Mouse (Mus musculus) heart, embryonic 13.5 days (tissue): ENCODE measurements around the gene Phactr1. TPM values are rescaled to one million over a fixed set of nuclear protein-coding genes. Genes with fewer than 3 reads are reported as not detected.

Source experiments
- ATAC-seq: fragments of 200-750 bp; cut with Nextera tagmentation; 2 replicates; pipeline ENCODE4 v1.8.0; 2017; ENCODE audit warnings: moderate TSS enrichment; ENCODE audit not compliant: insufficient number of reproducible peaks, low FRiP score, low TSS enrichment; ENCODE audit errors: extremely low read depth
- H3K27ac ChIP-seq: fragments of 300-500 bp; sonication (generic); replicated peaks from 2 replicates; pipeline ENCODE4 v1.5.1; 2015; ENCODE audit warnings: moderate library complexity, mild to moderate bottlenecking, inconsistent platforms
- H3K27me3 ChIP-seq: fragments of 300-500 bp; sonication (generic); replicated peaks from 2 replicates; pipeline ENCODE4 v1.6.1; 2015; ENCODE audit warnings: mild to moderate bottlenecking, inconsistent platforms
- H3K36me3 ChIP-seq: fragments of 300-500 bp; sonication (generic); 2 replicates; pipeline ENCODE4 v1.6.1; 2015; ENCODE audit warnings: mild to moderate bottlenecking, inconsistent platforms
- H3K4me1 ChIP-seq: fragments of 300-500 bp; sonication (generic); 2 replicates; pipeline ENCODE4 v1.6.1; 2015; ENCODE audit warnings: inconsistent platforms
- H3K4me2 ChIP-seq: fragments of 300-500 bp; sonication (generic); 2 replicates; pipeline ENCODE4 v1.6.1; 2015; ENCODE audit warnings: inconsistent platforms, mild to moderate bottlenecking, moderate library complexity
- H3K4me3 ChIP-seq: fragments of 300-500 bp; sonication (generic); 2 replicates; pipeline ENCODE4 v1.5.1; 2015; ENCODE audit warnings: moderate library complexity, mild to moderate bottlenecking, inconsistent platforms
- H3K9ac ChIP-seq: fragments of 300-500 bp; sonication (generic); 2 replicates; pipeline ENCODE4 v1.6.1; 2015; ENCODE audit warnings: inconsistent platforms, mild to moderate bottlenecking, moderate library complexity
- H3K9me3 ChIP-seq: fragments of 300-500 bp; sonication (generic); 2 replicates; pipeline ENCODE4 v1.6.1; 2016; ENCODE audit warnings: inconsistent platforms
- WGBS: fragments of 180-500 bp; shearing (Covaris S2); methylation state at CpG from one replicate; pipeline ENCODE4 v1.1.7; 2015; ENCODE audit warnings: mixed read lengths; 5-methylcytosine and 5-hydroxymethylcytosine counted together
- polyA plus RNA-seq: library from polyadenylated mRNA; unstranded; fragments of >200 nt; fragmentation: Nextera tagmentation; extraction: Ambion mirVana; gene quantifications from 2 replicates; pipeline ENCODE4 v1.2.1, GENCODE M21; 2015

The Phactr1 gene
- polyA plus RNA-seq, 1 experiment from 2014 or later = 5.2 TPM

GRCm38 (mm10) chr13:43032451-43032850 lies 352.0 kb downstream of the Phactr1 start:
- Histone ChIP-seq H3K27me3 (no peaks in the 10 kb centered on the region), H3K9me3 (peaks cover 8% of the 10 kb centered on the region; the same call in 1 of the 2 replicates), H3K9ac (no peak overlapping the region), H3K4me2 (no peak overlapping the region), H3K4me1 (no peaks in the 10 kb centered on the region), H3K36me3 (no peaks in the 10 kb centered on the region), H3K27ac (no peak overlapping the region), H3K4me3 (no peak overlapping the region)
- 79% methylated on average over 3 of the region's 3 CpGs for WGBS
- no peak for ATAC-seq

GRCm38 (mm10) chr13:43036510-43036909 lies 356.1 kb downstream of the Phactr1 start:
- 62% methylated on average over 6 of the region's 6 CpGs for WGBS

GRCm38 (mm10) chr13:43042766-43043165 lies 362.3 kb downstream of the Phactr1 start:
- Histone ChIP-seq H3K27me3 (no peaks in the 10 kb centered on the region), H3K9me3 (no peaks in the 10 kb centered on the region), H3K36me3 (no peaks in the 10 kb centered on the region), H3K4me2 (no peak overlapping the region), H3K4me1 (no peaks in the 10 kb centered on the region), H3K4me3 (no peak overlapping the region), H3K9ac (no peak overlapping the region), H3K27ac (no peak overlapping the region)
- ATAC-seq = no peak
- 66% methylated on average over 4 of the region's 4 CpGs for WGBS

More at GRCm38 (mm10) chr13:43036510-43036909, 356.1 kb downstream of the Phactr1 start:
- no peak overlapping the region for H3K4me2 ChIP-seq
- no peaks in the 10 kb centered on the region for H3K36me3 ChIP-seq
- H3K27ac ChIP-seq = no peak overlapping the region
- no peak for ATAC-seq
- H3K4me1 ChIP-seq = no peaks in the 10 kb centered on the region
- H3K9me3 ChIP-seq = peaks cover 8% of the 10 kb centered on the region; the same call in 1 of the 2 replicates
- no peaks in the 10 kb centered on the region for H3K27me3 ChIP-seq
- no peak overlapping the region for H3K4me3 ChIP-seq
- no peak overlapping the region for H3K9ac ChIP-seq

DNA sequence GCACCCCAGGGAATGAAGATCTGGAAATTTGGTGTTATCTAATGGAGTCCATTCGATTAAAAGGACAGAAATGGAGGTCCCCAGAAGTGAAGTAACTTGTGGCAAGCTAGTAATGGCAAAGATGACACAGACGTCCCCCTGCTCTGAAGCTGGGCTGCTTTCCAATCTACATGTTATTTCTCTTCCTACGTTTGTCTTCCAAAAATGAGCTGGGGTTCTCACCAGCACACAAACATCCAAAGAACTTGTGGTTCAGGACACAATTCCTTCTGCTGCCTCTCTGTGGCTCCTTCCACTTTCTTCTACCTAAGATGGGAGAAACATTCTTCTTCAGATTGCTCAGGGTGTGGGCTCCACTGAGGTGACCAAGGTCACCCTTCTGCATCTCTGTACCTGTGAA lies 368.1 kb downstream of the Phactr1 start:
- ATAC-seq = no peak

DNA sequence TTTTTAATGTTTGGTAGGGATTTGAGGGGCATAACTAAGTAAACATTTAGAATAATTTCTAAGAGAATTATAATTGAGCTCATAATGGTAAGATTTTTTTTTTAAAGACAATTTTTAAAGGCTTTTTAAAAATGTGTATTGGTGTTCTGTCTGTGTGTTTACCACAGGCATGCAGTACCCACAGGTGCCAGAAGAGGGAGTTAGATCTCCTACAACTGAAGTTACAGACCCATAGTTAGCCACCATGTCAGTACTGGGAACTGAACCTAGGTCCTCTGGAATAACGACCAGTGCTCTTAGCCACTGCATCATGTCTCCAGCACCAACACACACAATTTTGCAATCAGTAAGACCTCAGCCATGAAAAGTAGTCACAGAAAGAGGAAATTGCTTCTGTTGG lies 372.8 kb downstream of the Phactr1 start:
- no peaks in the 10 kb centered on the region for H3K27me3 ChIP-seq
- 94% methylated on average over 1 of the region's 1 CpGs for WGBS
- H3K36me3 ChIP-seq = no peaks in the 10 kb centered on the region
- no peak overlapping the region for H3K4me3 ChIP-seq
- H3K4me1 ChIP-seq = no peaks in the 10 kb centered on the region
- no peak overlapping the region for H3K27ac ChIP-seq
- ATAC-seq = no peak
- no peak overlapping the region for H3K9ac ChIP-seq
- H3K9me3 ChIP-seq = no peaks in the 10 kb centered on the region
- no peak overlapping the region for H3K4me2 ChIP-seq

More for the DNA sequence above, 368.1 kb downstream of the Phactr1 start:
- 50% methylated on average over 3 of the region's 3 CpGs for WGBS
- no peaks in the 10 kb centered on the region for H3K36me3 ChIP-seq
- no peaks in the 10 kb centered on the region for H3K9me3 ChIP-seq
- H3K27ac ChIP-seq = no peak overlapping the region
- H3K9ac ChIP-seq = no peak overlapping the region
- H3K27me3 ChIP-seq = no peaks in the 10 kb centered on the region
- no peak overlapping the region for H3K4me3 ChIP-seq
- no peaks in the 10 kb centered on the region for H3K4me1 ChIP-seq
- H3K4me2 ChIP-seq = no peak overlapping the region

- Histone ChIP-seq H3K27ac (no peak overlapping the region), H3K4me1 (no peaks in the 10 kb centered on the region), H3K4me2 (no peak overlapping the region), H3K36me3 (no peaks in the 10 kb centered on the region), H3K4me3 (no peak overlapping the region), H3K27me3 (no peaks in the 10 kb centered on the region), H3K9me3 (no peaks in the 10 kb centered on the region), H3K9ac (no peak overlapping the region)
- 42% methylated on average over 6 of the region's 6 CpGs for WGBS
- ATAC-seq = no peak
These were observed 374.7 kb downstream of the Phactr1 start for GRCm38 (mm10) chr13:43055136-43055535.

GRCm38 (mm10) chr13:43057104-43057503 lies 376.7 kb downstream of the Phactr1 start:
- Histone ChIP-seq H3K4me1 (no peaks in the 10 kb centered on the region), H3K27ac (no peak overlapping the region), H3K36me3 (no peaks in the 10 kb centered on the region), H3K4me2 (no peak overlapping the region), H3K9me3 (no peaks in the 10 kb centered on the region), H3K4me3 (no peak overlapping the region), H3K9ac (no peak overlapping the region), H3K27me3 (no peaks in the 10 kb centered on the region)
- no peak for ATAC-seq
- WGBS = 66% methylated on average over 2 of the region's 2 CpGs

- H3K27ac ChIP-seq = no peak overlapping the region
- H3K36me3 ChIP-seq = no peaks in the 10 kb centered on the region
- no peaks in the 10 kb centered on the region for H3K27me3 ChIP-seq
- H3K4me1 ChIP-seq = no peaks in the 10 kb centered on the region
- no peak for ATAC-seq
- 68% methylated on average over 4 of the region's 4 CpGs for WGBS
- no peak overlapping the region for H3K9ac ChIP-seq
- no peak overlapping the region for H3K4me2 ChIP-seq
- H3K4me3 ChIP-seq = no peak overlapping the region
- no peaks in the 10 kb centered on the region for H3K9me3 ChIP-seq
These were observed 382.9 kb downstream of the Phactr1 start for GRCm38 (mm10) chr13:43063355-43063754.

DNA sequence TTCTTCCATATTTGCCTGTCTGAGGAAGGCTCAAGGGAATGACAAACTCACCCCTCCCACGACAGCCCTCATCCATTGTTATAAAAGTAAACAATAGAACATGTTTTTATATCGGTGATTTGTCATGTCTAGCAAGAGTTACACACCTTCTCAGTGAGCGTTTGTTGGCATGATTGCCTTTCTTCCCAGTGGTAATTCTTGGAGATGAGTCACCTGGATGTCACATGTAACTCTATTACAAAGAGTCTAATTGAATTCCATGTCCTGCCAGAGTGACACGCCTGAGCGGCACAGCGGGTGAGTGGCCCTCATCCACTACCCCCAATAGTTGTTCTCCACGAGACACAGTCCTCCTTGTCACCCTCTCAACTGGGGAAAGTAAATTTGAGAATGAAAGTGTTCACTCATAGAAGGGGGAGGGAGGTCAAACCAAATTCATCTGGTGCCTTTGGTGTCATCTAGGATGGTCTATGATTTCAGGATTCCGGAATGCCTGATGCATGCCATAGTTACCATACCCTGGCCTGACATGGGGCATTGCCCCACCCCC lies 388.4 kb downstream of the Phactr1 start:
- Histone ChIP-seq H3K27ac (no peak overlapping the region), H3K4me2 (no peak overlapping the region), H3K9me3 (no peaks in the 10 kb centered on the region), H3K27me3 (no peaks in the 10 kb centered on the region), H3K4me1 (no peaks in the 10 kb centered on the region), H3K36me3 (no peaks in the 10 kb centered on the region), H3K4me3 (no peak overlapping the region), H3K9ac (no peak overlapping the region)
- WGBS = 79% methylated on average over 8 of the region's 8 CpGs
- no peak for ATAC-seq

DNA sequence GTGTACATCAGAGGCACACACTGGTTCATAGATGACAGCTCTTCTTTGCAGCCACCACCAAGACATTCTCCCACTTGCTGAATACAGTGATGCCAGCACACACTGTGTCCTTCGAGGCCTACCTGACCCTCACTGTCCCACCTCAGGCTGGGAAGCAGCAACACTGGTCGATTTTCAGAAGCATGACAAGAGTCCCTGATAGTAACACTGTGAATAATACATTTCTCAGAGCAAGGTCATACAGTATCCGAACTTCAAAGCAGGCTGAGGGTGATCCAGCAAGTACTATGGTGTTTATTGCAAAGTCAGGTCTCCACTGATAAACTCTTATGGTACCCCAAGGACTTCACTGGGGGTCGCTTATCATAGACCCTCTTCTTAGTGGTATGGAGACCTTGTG lies 390.1 kb downstream of the Phactr1 start:
- no peaks in the 10 kb centered on the region for H3K27me3 ChIP-seq
- H3K9ac ChIP-seq = no peak overlapping the region
- ATAC-seq = no peak
- no peak overlapping the region for H3K27ac ChIP-seq
- WGBS = 58% methylated on average over 4 of the region's 4 CpGs
- no peak overlapping the region for H3K4me3 ChIP-seq
- no peak overlapping the region for H3K4me2 ChIP-seq
- no peaks in the 10 kb centered on the region for H3K36me3 ChIP-seq
- H3K4me1 ChIP-seq = no peaks in the 10 kb centered on the region
- no peaks in the 10 kb centered on the region for H3K9me3 ChIP-seq

- H3K4me1 ChIP-seq = no peaks in the 10 kb centered on the region
- H3K36me3 ChIP-seq = no peaks in the 10 kb centered on the region
- H3K4me3 ChIP-seq = no peak overlapping the region
- no peak for ATAC-seq
- no peaks in the 10 kb centered on the region for H3K9me3 ChIP-seq
- H3K27ac ChIP-seq = no peak overlapping the region
- WGBS = 80% methylated on average over 2 of the region's 2 CpGs
- H3K9ac ChIP-seq = no peak overlapping the region
- no peaks in the 10 kb centered on the region for H3K27me3 ChIP-seq
- no peak overlapping the region for H3K4me2 ChIP-seq
These were observed 390.5 kb downstream of the Phactr1 start for GRCm38 (mm10) chr13:43070971-43071370.

DNA sequence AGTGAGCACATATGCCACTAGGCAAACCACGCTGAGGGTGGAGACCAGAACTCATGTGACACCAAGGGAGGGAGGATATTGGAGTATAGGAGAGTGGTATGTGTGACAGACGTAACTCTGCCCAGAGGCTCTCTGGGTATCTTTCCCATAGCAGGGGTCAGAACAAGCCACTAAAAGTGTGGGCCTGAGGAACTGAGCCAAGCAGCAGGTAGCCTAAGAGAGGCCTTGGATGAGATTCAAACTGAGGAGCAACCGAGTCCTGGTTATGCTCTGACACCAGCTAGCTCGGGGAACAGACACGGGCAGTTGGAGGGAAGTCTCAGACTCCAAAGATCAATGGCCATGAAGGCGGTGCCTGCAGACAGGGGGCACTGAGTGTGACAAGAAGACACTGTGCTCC lies 395.0 kb downstream of the Phactr1 start:
- H3K4me2 ChIP-seq = no peak overlapping the region
- ATAC-seq = no peak
- no peak overlapping the region for H3K4me3 ChIP-seq
- H3K27me3 ChIP-seq = no peaks in the 10 kb centered on the region
- H3K27ac ChIP-seq = no peak overlapping the region
- 67% methylated on average over 6 of the region's 6 CpGs for WGBS
- H3K36me3 ChIP-seq = no peaks in the 10 kb centered on the region
- H3K4me1 ChIP-seq = no peaks in the 10 kb centered on the region
- no peak overlapping the region for H3K9ac ChIP-seq
- H3K9me3 ChIP-seq = peaks cover 5% of the 10 kb centered on the region; the same call in 1 of the 2 replicates
